Mouse (Mus musculus): ENCODE measurements around the gene Zfp217. TPM values are rescaled to one million over a fixed set of nuclear protein-coding genes. Genes with fewer than 3 reads are reported as not detected.
"Not testable (repeated sequence)": the region's sequence is repeated elsewhere in the genome, so short reads cannot be mapped to it uniquely, and the experiment has no call there.

Gene Zfp217
- polyA plus RNA-seq, 1 experiment from 2014 or later = 1.7 TPM

DNA sequence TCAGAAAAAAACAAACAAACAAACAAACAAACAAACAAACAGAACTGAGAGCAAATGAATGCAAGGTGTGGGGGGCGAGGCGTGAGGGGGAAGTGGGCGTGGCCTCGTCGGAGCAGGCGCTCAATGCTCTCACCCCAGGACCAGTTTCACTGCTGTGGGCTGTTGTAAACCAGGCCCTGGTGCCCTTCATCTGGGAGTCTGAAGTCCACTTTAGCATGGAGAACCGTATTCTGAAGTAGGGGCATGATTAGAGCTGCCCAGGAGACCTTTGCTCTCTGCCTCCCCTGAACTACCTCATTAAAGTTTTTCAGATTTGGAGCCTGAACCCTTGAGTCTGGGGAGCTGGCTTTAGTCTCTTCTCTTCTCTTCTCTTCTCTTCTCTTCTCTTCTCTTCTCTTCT, 40.8 kb upstream of the Zfp217 start:
- Histone ChIP-seq H3K4me3 (ENCODE audit: low read depth, low read length) (no peak overlapping the region), H3K27ac (replicated peaks) (no peak overlapping the region), H3K4me2 (replicated peaks; ENCODE audit: low read depth) (no peak overlapping the region), H3K27me3 (ENCODE audit: control insufficient read depth, insufficient read depth, low read length) (no peaks in the 10 kb centered on the region), H3K9ac (ENCODE audit: low read length) (no peak overlapping the region), H3K9me3 (ENCODE audit: control insufficient read depth, low read length) (no peaks in the 10 kb centered on the region), H3K4me1 (replicated peaks; ENCODE audit: control insufficient read depth, insufficient read depth) (no peaks in the 10 kb centered on the region), H3K36me3 (ENCODE audit: control insufficient read depth, insufficient read depth, low read length) (no peaks in the 10 kb centered on the region)
- WGBS = 77% methylated on average over 7 of the region's 7 CpGs
- no peak for ATAC-seq (ENCODE audit: low FRiP score, low TSS enrichment)
- no peak for DNase-seq (ENCODE audit: low spot score)
- TF ChIP-seq EP300 (optimal IDR thresholded peaks at IDR 0.05) = no peak
- TF ChIP-seq CTCF (IDR thresholded peaks at IDR 0.05; ENCODE audit: low read depth) = no peak

DNA sequence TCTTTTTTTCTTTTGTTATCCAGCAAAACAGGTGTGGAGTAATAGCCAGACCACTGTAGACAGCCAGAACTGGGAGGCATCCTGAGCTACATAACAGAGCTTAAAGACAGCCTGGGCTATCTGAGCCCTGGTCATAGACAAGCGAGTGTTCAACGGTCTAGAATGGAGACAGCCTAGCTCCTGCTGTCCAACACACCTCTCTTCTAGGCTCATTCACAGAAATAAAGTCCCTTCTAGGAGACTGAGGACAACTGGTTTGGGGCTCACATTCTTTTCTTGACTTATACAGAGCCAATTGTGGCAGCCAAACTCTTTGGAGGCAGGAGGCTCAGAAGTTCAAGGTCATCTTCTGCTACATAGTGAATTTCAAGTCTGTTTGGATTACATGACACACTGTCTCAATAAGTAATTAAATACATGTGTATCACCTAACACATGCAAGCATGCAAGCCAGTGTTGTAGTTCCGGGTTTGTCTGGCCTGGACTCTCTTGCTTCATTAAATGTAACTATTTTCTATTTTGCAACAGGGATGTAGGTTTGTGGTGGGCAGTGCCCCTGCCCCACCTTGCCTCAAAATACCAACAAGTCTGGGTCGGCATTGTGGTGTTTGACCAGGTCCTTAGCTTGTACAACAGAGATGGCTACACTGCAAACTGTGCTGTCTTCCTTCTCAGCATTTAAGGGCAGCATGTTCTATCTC, 37.4 kb upstream of the Zfp217 start:
- no peak for DNase-seq (ENCODE audit: low spot score)
- ATAC-seq (ENCODE audit: low FRiP score, low TSS enrichment) = no peak
- peak overlapping the region; percentile 49; the same call in 1 of the 2 replicates for H3K27ac ChIP-seq (replicated peaks)
- no peaks in the 10 kb centered on the region for H3K9me3 ChIP-seq (ENCODE audit: control insufficient read depth, low read length)
- H3K4me3 ChIP-seq (ENCODE audit: low read depth, low read length) = peak overlapping the region; percentile 29
- no peaks in the 10 kb centered on the region for H3K4me1 ChIP-seq (replicated peaks; ENCODE audit: control insufficient read depth, insufficient read depth)
- H3K4me2 ChIP-seq (replicated peaks; ENCODE audit: low read depth) = peak overlapping the region; percentile 53
- TF ChIP-seq EP300 (optimal IDR thresholded peaks at IDR 0.05) (no peak), CTCF (IDR thresholded peaks at IDR 0.05; ENCODE audit: low read depth) (no peak)
- no peaks in the 10 kb centered on the region for H3K36me3 ChIP-seq (ENCODE audit: control insufficient read depth, insufficient read depth, low read length)
- H3K27me3 ChIP-seq (ENCODE audit: control insufficient read depth, insufficient read depth, low read length) = no peaks in the 10 kb centered on the region
- peak overlapping the region; percentile 38; the same call in 1 of the 2 replicates for H3K9ac ChIP-seq (ENCODE audit: low read length)
- WGBS = 58% methylated on average over 4 of the region's 4 CpGs

DNA sequence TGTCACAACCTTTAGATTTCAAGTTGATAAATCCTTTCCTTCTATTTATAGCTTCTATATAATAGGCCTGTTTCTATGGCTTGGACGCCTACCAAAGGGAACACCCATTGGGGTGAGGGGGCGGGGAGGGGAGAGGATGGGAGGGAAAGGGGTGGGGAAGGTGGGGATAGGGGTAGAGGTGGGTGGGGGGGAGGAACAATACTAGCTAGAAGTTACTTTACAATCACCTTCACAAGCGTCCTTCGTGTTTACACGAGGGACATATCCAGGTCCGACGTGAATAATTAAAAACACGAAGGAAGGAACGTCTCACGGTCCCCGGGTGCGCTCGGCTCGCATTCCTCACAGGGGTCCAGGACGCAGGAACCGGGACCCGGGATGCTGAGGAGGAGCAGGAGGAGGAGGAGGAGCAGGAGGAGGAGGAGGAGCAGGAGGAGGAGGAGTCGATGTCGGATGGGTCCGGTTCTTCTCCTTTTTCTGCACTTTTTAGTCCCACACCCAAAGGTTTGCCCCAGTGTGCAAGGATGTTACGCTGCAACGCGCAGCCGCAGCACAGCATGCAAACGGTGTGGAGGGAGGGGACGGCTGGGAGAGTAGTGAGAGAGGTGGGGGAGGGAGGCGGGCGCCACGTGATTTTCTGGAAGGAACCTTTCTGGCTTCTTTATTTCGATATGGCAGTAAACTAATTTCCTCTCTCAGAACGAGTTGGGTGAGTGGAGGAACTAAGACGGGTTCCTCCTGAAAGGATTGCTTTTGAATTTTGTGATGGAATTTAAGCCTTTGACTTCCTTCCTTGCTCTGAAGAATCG, 36.5 kb upstream of the Zfp217 start:
- H3K27me3 ChIP-seq (ENCODE audit: control insufficient read depth, insufficient read depth, low read length) = no peaks in the 10 kb centered on the region
- peak overlapping the region; percentile 29 for H3K4me3 ChIP-seq (ENCODE audit: low read depth, low read length)
- peak overlapping the region; percentile 38 for H3K9ac ChIP-seq (ENCODE audit: low read length)
- no peaks in the 10 kb centered on the region for H3K9me3 ChIP-seq (ENCODE audit: control insufficient read depth, low read length)
- H3K36me3 ChIP-seq (ENCODE audit: control insufficient read depth, insufficient read depth, low read length) = no peaks in the 10 kb centered on the region
- under 1% methylated on average over 33 of the region's 33 CpGs for WGBS
- H3K4me1 ChIP-seq (replicated peaks; ENCODE audit: control insufficient read depth, insufficient read depth) = no peaks in the 10 kb centered on the region
- H3K4me2 ChIP-seq (replicated peaks; ENCODE audit: low read depth) = peak overlapping the region; percentile 53
- ATAC-seq (ENCODE audit: low FRiP score, low TSS enrichment) = peak; percentile 86
- TF ChIP-seq EP300 (optimal IDR thresholded peaks at IDR 0.05) (no peak), CTCF (IDR thresholded peaks at IDR 0.05; ENCODE audit: low read depth) (no peak)
- peak; percentile 75 for DNase-seq (ENCODE audit: low spot score)
- peak overlapping the region; percentile 74 for H3K27ac ChIP-seq (replicated peaks)

DNA sequence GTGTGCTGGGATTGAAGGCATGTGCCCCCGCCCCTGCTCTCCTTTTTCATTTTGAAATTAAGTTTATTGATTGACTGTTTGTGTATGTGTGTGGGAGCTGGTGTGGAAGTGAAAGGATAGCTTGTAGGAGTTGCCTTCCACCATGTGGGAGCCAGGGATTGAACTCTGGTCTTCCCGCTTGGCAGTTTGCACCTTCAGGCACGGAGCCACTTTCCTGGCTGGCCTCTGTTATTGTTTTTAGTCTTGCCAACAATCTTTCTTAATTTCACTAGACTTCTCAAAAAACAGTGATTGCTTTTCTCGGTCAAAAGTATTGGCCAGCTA, 35.9 kb upstream of the Zfp217 start:
- Histone ChIP-seq H3K4me2 (replicated peaks; ENCODE audit: low read depth) (peak overlapping the region; percentile 53), H3K27ac (replicated peaks) (peak overlapping the region; percentile 45; the same call in 1 of the 2 replicates), H3K27me3 (ENCODE audit: control insufficient read depth, insufficient read depth, low read length) (no peaks in the 10 kb centered on the region), H3K36me3 (ENCODE audit: control insufficient read depth, insufficient read depth, low read length) (no peaks in the 10 kb centered on the region), H3K9ac (ENCODE audit: low read length) (no peak overlapping the region), H3K4me1 (replicated peaks; ENCODE audit: control insufficient read depth, insufficient read depth) (no peaks in the 10 kb centered on the region), H3K9me3 (ENCODE audit: control insufficient read depth, low read length) (no peaks in the 10 kb centered on the region), H3K4me3 (ENCODE audit: low read depth, low read length) (peak overlapping the region; percentile 29; the same call in 1 of the 2 replicates)
- TF ChIP-seq EP300 (optimal IDR thresholded peaks at IDR 0.05) = no peak
- no peak for TF ChIP-seq CTCF (IDR thresholded peaks at IDR 0.05; ENCODE audit: low read depth)
- DNase-seq (ENCODE audit: low spot score) (no peak), ATAC-seq (ENCODE audit: low FRiP score, low TSS enrichment) (no peak)
- 55% methylated on average over 4 of the region's 4 CpGs for WGBS

DNA sequence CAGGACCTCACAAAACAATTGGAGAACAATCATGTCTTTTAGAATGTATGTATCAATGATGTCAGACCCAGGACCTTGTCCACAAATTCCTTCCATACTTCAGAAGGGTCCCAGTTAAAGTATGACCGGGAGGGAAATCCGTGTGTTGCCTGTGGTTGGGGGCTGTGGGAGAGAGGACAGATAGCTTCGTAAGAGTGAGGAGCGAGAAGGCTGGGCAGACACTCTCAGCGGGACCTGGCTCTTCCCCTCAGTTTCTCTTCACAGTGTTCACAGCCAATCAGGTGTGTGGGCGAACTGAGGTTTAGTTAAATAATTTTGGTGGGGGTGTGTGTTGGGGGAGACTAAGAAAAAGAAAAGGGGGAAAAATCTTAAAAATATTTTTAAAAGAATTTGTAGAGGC, 34.0 kb upstream of the Zfp217 start:
- TF ChIP-seq EP300 (optimal IDR thresholded peaks at IDR 0.05) (no peak), CTCF (IDR thresholded peaks at IDR 0.05; ENCODE audit: low read depth) (no peak)
- no peak overlapping the region for H3K9ac ChIP-seq (ENCODE audit: low read length)
- H3K9me3 ChIP-seq (ENCODE audit: control insufficient read depth, low read length) = no peaks in the 10 kb centered on the region
- no peak overlapping the region for H3K27ac ChIP-seq (replicated peaks)
- no peak for DNase-seq (ENCODE audit: low spot score)
- no peak for ATAC-seq (ENCODE audit: low FRiP score, low TSS enrichment)
- 88% methylated on average over 6 of the region's 6 CpGs for WGBS
- peaks cover 4% of the 10 kb centered on the region; the same call in 1 of the 2 replicates for H3K4me1 ChIP-seq (replicated peaks; ENCODE audit: control insufficient read depth, insufficient read depth)
- H3K27me3 ChIP-seq (ENCODE audit: control insufficient read depth, insufficient read depth, low read length) = no peaks in the 10 kb centered on the region
- no peak overlapping the region for H3K4me2 ChIP-seq (replicated peaks; ENCODE audit: low read depth)
- H3K4me3 ChIP-seq (ENCODE audit: low read depth, low read length) = no peak overlapping the region
- H3K36me3 ChIP-seq (ENCODE audit: control insufficient read depth, insufficient read depth, low read length) = no peaks in the 10 kb centered on the region

DNA sequence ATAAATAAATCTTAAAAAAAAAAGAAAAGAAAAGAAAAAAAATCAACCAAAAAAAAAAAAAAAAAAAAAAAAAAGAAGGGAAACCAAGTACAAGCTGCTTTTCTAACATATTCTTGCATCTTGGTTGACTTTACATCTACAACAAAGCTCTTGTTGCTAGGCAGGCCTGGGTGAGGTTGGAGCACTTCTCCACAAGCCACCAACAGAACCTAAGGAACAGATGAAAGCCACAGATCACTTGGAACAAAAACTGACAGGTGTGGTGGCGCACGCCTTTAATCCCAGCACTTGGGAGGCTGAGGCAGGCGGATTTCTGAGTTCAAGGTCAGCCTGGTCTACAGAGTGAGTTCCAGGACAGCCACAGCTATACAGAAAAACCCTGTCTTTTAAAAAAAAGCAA, 32.9 kb upstream of the Zfp217 start:
- H3K27me3 ChIP-seq (ENCODE audit: control insufficient read depth, insufficient read depth, low read length); ATAC-seq (ENCODE audit: low FRiP score, low TSS enrichment); H3K27ac ChIP-seq (replicated peaks); H3K4me2 ChIP-seq (replicated peaks; ENCODE audit: low read depth); H3K4me1 ChIP-seq (replicated peaks; ENCODE audit: control insufficient read depth, insufficient read depth); H3K4me3 ChIP-seq (ENCODE audit: low read depth, low read length); H3K9me3 ChIP-seq (ENCODE audit: control insufficient read depth, low read length); H3K9ac ChIP-seq (ENCODE audit: low read length); DNase-seq (ENCODE audit: low spot score); H3K36me3 ChIP-seq (ENCODE audit: control insufficient read depth, insufficient read depth, low read length): not testable (repeated sequence)
- 93% methylated on average over 3 of the region's 3 CpGs for WGBS
